Mouse (Mus musculus) neural tube, embryonic 12.5 days (tissue): ENCODE data around the gene Fopnl. TPM values are rescaled to one million over a fixed set of nuclear protein-coding genes. Genes with fewer than 3 reads are reported as not detected.
A peak's percentile ranks its signal among the peaks of the same experiment; 100 is the strongest.

Experiments
- ATAC-seq: fragments of 200-750 bp; cut with Nextera tagmentation; 2 replicates; pipeline ENCODE4 v1.8.0; 2017; ENCODE audit warnings: low read depth, mild to moderate bottlenecking, moderate TSS enrichment, moderate library complexity; ENCODE audit not compliant: low FRiP score
- H3K27ac ChIP-seq: fragments of 300-500 bp; sonication (generic); 2 replicates; pipeline ENCODE4 v1.5.1; 2016
- H3K27me3 ChIP-seq: fragments of 300-500 bp; sonication (generic); replicated peaks from 2 replicates; pipeline ENCODE4 v1.6.1; 2016; ENCODE audit warnings: mild to moderate bottlenecking
- H3K36me3 ChIP-seq: fragments of 300-500 bp; sonication (generic); 2 replicates; pipeline ENCODE4 v1.6.1; 2016; ENCODE audit warnings: mild to moderate bottlenecking
- H3K4me1 ChIP-seq: fragments of 300-500 bp; sonication (generic); 2 replicates; pipeline ENCODE4 v1.6.1; 2016
- H3K4me2 ChIP-seq: fragments of 300-500 bp; sonication (generic); replicated peaks from 2 replicates; pipeline ENCODE4 v1.6.1; 2016; ENCODE audit warnings: mild to moderate bottlenecking
- H3K4me3 ChIP-seq: fragments of 300-500 bp; sonication (generic); 2 replicates; pipeline ENCODE4 v1.5.1; 2016
- H3K9ac ChIP-seq: fragments of 300-500 bp; sonication (generic); 2 replicates; pipeline ENCODE4 v1.6.1; 2016; ENCODE audit warnings: mild to moderate bottlenecking
- H3K9me3 ChIP-seq: fragments of 300-500 bp; sonication (generic); 2 replicates; pipeline ENCODE4 v1.6.1; 2016; ENCODE audit warnings: mild to moderate bottlenecking
- WGBS: fragments of 180-500 bp; shearing (Covaris S2); methylation state at CpG from one replicate; pipeline ENCODE4 v1.1.7; 2016; 5-methylcytosine and 5-hydroxymethylcytosine counted together
- polyA plus RNA-seq: library from polyadenylated mRNA; unstranded; fragments of >200 nt; fragmentation: Nextera tagmentation; extraction: Ambion mirVana; gene quantifications from 2 replicates; pipeline ENCODE4 v1.2.1, GENCODE M21; 2016

Fopnl gene
- 168 and 172 TPM in 2 replicates for polyA plus RNA-seq

DNA sequence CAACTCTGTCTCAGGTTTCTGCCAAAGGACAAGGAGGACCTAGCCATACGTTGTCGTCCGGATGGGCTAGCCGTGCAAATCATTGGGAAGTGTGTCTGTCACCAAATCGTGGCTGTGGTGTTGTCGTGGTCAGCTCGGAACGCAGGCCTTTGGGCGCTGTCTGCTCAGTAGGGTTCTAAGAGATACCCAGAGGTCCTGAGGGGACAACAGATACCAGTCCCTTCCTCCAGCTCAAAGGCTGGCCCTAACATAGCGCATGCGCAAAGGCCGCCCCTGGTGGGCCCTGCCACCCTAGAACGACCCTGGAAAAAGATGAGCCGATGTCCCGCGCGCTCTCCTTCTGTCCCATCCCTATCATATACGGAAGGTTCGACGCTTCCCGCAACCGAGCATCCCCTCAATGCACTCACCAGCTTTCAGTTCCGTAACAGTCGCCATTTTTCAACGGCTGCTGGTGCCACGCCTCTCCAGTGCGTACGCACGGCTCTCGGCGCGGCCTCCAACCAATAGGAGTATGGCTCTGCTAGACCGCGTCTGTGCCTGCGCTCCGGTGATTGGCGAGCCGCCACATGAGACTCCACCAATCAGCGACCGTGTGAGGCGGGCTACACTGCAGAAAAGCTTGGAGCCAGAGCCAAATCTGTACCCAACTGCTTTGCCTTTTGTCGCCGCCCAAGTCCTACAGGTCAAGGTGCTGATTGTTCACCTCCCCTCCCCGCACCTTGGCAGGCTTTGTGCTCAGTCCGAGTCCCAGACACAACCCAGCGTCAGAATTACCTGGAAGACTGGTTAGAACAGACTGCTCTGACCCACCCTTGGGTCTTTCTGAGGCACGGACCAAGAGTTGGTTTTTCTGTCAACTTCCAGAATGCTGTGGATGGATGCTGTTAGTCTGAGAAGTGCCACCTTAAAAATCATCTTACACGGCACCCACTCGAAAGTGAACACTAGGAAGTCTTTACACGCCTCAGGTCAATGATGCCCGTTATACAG lies at the start of gene Fopnl:
Fopnl (minus strand) TSS at position 522 of the 993 bp plus-strand sequence.
- Histone ChIP-seq H3K9ac (peak within 1 kb of the TSS; percentile 66), H3K4me2 (peak within 1 kb of the TSS; percentile 71), H3K4me3 (peak within 1 kb of the TSS; percentile 63), H3K36me3 (peaks cover 14% of the 10 kb centered on the region), H3K27me3 (no peaks in the 10 kb centered on the region; the same call in 1 of the 2 replicates), H3K4me1 (peaks cover 9% of the 10 kb centered on the region), H3K9me3 (no peaks in the 10 kb centered on the region), H3K27ac (peak within 1 kb of the TSS; percentile 68)
- ATAC-seq, result peak; percentile 100
- WGBS, result 5% methylated on average over 51 of the region's 51 CpGs

DNA sequence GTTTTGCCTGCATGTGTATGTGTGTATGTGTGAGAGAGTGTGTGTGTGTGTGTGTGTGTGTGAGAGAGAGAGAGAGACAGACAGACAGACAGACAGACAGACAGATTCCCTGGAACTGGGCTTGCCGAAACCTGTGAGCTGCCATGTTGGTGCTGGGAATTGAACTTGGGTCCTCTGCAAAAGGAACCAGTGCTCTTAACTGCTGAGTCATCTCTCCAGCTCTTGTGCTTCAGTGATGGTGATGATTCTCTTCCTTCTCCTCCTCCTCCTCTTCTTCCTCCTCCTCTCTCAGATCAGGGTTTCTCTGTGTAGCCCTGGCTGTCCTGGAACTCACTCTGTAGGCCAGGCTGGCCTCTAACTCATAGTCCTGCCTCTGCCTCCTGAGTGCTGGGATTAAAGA lies 48.8 kb upstream of the Fopnl start:
- Histone ChIP-seq H3K27ac (no peak overlapping the region), H3K27me3 (no peaks in the 10 kb centered on the region), H3K9me3 (no peaks in the 10 kb centered on the region), H3K4me3 (no peak overlapping the region), H3K4me1 (peaks cover 9% of the 10 kb centered on the region), H3K4me2 (no peak overlapping the region), H3K36me3 (no peaks in the 10 kb centered on the region), H3K9ac (no peak overlapping the region)
- WGBS, result 93% methylated on average over 1 of the region's 1 CpGs
- no peak for ATAC-seq

DNA sequence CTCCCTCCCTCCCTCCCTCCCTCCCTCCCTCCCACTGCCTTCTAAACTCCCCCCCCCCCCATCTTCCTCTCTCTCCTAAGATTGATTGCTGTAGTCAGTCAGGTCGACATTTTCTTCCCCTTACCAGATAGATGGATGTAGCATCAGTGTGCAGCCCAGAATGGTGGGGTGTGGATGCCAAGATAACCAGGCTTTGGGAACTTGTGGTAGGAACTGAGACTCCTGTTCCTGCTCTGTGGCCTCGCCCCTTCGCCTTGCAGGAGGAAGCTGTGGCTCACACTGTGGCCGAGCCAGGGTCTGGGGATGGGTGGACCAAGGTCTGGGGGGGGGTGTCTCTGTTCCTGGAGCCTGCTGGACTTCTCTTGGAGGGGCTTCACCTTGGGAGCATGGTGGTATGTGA lies 48.3 kb upstream of the Fopnl start:
- WGBS, result 76% methylated on average over 4 of the region's 4 CpGs
- Histone ChIP-seq H3K9me3 (no peaks in the 10 kb centered on the region), H3K4me3 (no peak overlapping the region), H3K4me2 (no peak overlapping the region), H3K27me3 (no peaks in the 10 kb centered on the region), H3K36me3 (no peaks in the 10 kb centered on the region), H3K27ac (no peak overlapping the region), H3K4me1 (peaks cover 12% of the 10 kb centered on the region), H3K9ac (no peak overlapping the region)
- no peak for ATAC-seq

DNA sequence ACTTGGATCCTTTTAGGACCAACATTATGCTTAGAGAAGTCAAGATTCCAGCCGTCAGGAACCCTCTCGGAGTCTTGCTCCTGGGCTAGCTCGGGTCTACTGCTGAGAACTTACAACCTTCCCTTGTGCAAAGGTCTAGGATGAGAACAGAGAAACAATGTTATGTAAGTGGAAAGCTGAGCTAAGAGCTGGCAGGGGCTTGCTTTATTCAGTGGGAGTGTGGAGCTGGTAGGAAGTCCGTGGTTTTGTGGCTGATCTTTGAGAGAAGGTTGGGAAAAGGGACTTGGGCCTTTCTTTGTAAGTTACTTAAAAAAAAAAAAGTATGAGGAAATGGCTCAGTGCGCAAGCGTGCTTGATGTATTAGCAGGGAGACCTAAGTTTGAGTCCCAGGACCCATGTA lies 46.9 kb upstream of the Fopnl start:
- ATAC-seq, result no peak
- Histone ChIP-seq H3K4me2 (no peak overlapping the region), H3K9ac (no peak overlapping the region), H3K4me3 (no peak overlapping the region), H3K9me3 (no peaks in the 10 kb centered on the region), H3K27me3 (no peaks in the 10 kb centered on the region), H3K27ac (no peak overlapping the region), H3K4me1 (peaks cover 12% of the 10 kb centered on the region), H3K36me3 (no peaks in the 10 kb centered on the region)
- 95% methylated on average over 6 of the region's 6 CpGs for WGBS

DNA sequence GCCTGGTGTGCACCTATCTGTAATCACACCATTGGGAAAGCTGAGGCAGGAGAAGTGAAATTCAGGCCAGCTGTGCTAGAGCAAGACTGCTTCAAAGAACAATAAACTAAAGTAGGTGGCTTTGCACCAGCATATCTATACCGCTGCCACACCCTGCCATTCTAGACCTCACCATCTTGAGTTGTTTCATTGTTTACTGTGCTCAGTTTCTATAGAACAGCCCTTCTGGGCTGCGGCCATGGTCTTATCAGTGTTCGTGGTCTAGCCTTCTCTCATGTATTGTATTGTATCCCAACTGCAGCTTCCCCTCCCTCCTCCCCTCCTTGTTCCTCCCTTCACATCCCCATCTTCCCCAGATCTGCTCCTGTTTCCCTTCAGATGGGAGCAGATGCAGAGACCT lies 46.3 kb upstream of the Fopnl start:
- peaks cover 12% of the 10 kb centered on the region for H3K4me1 ChIP-seq
- no peak for ATAC-seq
- H3K4me2 ChIP-seq, result no peak overlapping the region
- H3K9ac ChIP-seq, result no peak overlapping the region
- WGBS, result 97% methylated on average over 3 of the region's 3 CpGs
- H3K27ac ChIP-seq, result no peak overlapping the region
- no peaks in the 10 kb centered on the region for H3K9me3 ChIP-seq
- no peaks in the 10 kb centered on the region for H3K27me3 ChIP-seq
- no peak overlapping the region for H3K4me3 ChIP-seq
- no peaks in the 10 kb centered on the region for H3K36me3 ChIP-seq

DNA sequence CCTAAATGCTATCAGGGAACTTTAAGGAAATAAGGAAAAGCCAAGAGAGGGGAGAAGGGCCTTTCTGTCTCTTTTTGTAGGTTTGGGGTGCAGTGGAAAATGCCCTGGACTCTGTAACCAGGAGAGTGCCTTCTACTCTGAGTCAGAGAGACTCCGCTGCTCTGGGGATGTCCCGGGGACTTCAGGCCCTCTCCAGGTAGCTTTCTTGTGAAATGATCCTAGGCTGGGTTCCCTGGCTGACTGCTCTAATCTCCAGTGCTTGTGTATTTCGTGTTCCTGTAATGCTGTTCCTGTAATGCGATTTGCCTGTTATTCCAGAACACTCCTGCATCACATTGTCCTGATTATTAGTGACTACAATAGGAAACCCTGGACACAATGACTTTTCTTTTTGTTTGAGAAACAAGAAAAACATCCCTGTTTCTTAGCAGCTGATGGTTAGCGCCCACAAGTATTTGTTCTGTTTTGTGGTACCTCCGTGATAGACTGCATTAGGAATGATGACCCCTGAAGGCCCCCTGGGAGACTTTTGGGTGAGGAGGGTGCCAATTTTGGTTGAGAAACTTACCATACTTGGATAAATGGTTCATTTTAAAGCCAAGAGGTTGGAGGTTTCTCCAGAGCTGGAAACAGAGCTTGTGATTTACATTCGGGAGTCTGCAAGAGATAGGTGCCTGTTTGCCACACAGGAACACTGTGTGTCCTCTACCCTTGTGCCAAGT lies 45.1 kb upstream of the Fopnl start:
- Histone ChIP-seq H3K9me3 (no peaks in the 10 kb centered on the region), H3K27ac (no peak overlapping the region), H3K9ac (peak overlapping the region; percentile 70), H3K4me3 (peak overlapping the region; percentile 78), H3K27me3 (no peaks in the 10 kb centered on the region), H3K4me1 (peaks cover 12% of the 10 kb centered on the region), H3K4me2 (peak overlapping the region; percentile 89), H3K36me3 (no peaks in the 10 kb centered on the region)
- 33% methylated on average over 7 of the region's 7 CpGs for WGBS
- no peak for ATAC-seq

DNA sequence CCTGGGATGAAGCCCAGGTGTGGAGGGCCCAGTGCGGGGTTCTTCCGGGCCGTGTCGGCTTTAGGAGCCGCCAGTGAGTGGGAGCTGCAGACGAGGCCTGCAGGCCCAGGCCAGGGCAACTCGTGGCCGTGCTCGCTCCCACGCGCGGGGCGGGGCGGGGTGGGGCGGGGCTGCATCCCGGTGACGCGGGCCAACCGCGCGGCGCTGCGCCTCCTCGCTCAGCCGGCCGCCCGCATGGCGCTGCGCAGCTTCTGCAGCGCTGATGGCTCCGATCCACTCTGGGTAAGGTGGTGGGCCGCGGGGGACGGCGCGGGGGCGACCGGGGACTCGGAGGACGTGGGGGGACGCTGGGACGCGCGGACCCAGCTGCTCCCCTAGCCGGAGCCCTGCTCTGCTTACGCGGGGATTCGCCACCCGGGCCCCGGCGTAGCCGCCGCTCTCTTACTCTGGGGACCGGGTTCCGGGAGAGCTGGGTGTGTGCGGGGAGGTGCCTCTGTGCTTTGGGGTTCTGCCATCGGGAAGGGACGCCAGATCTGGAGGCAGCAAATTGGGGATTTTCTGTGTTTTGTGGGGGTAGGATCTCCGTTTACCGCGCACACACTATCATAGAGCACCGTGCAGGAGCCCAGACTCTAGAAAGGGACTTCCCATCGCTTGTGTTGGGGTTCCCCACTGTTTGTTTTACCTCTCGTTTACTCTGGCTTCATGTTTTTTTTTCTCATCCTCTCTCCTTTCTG lies 44.3 kb upstream of the Fopnl start, which contains the start of gene Abcc1:
Abcc1 (plus strand) TSS at position 197 of the 737 bp plus-strand sequence.
- no peaks in the 10 kb centered on the region for H3K9me3 ChIP-seq
- H3K27me3 ChIP-seq, result no peaks in the 10 kb centered on the region
- H3K4me1 ChIP-seq, result peaks cover 12% of the 10 kb centered on the region
- no peaks in the 10 kb centered on the region for H3K36me3 ChIP-seq
- peak; percentile 98 for ATAC-seq
- H3K27ac ChIP-seq, result no peak within 1 kb of the TSS
- peak within 1 kb of the TSS; percentile 89 for H3K4me2 ChIP-seq
- under 1% methylated on average over 60 of the region's 64 CpGs for WGBS
- peak within 1 kb of the TSS; percentile 78 for H3K4me3 ChIP-seq
- H3K9ac ChIP-seq, result peak within 1 kb of the TSS; percentile 70

DNA sequence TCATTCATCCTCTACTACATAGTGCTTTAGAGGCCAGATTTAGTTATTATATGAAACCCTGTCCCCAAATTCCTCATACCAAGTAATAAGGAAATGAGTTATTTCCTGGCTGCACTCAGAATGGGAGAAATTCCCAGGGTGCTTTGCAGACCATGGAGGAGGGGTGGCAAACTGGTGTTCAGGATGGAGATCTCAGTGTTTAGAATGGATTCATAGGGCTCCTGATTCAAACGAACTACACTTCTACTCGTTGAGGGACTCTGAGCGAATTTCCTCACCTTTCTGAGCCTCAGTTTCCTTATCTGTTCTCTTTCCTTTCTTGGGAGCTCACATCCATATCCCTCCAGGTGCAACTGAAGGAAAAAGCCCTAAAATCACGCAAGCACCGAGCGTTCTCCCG lies 43.7 kb upstream of the Fopnl start:
- H3K4me3 ChIP-seq, result peak overlapping the region; percentile 78
- peak overlapping the region; percentile 70 for H3K9ac ChIP-seq
- WGBS, result 4% methylated on average over 7 of the region's 7 CpGs
- H3K36me3 ChIP-seq, result no peaks in the 10 kb centered on the region
- ATAC-seq, result peak; percentile 48
- peak overlapping the region; percentile 89 for H3K4me2 ChIP-seq
- H3K27me3 ChIP-seq, result no peaks in the 10 kb centered on the region
- no peak overlapping the region for H3K27ac ChIP-seq
- peaks cover 12% of the 10 kb centered on the region for H3K4me1 ChIP-seq
- H3K9me3 ChIP-seq, result no peaks in the 10 kb centered on the region

DNA sequence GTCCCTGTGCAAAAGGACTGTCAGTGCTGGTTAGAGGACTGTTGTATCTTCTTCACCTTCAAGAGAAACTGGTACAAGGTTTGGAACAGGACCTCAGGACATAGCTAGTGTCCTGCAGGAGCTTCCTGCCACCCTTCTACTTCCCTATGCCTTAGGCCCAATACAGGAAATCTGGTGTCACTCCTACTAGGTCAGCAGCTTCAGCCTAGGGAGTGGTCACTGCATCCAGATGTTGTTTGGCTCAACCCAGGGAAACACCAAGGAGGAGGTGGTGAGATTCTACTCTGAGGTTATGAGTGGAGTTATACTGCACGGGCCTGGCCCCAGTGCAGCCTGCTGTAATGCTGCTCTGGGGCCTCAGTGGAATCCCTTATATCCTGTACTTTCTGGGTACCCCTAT lies 41.3 kb upstream of the Fopnl start:
- H3K9ac ChIP-seq, result no peak overlapping the region
- H3K27me3 ChIP-seq, result no peaks in the 10 kb centered on the region
- WGBS, result 67% methylated on average over 1 of the region's 1 CpGs
- peaks cover 12% of the 10 kb centered on the region for H3K4me1 ChIP-seq
- H3K27ac ChIP-seq, result no peak overlapping the region
- H3K4me2 ChIP-seq, result no peak overlapping the region
- no peak for ATAC-seq
- H3K36me3 ChIP-seq, result no peaks in the 10 kb centered on the region
- H3K9me3 ChIP-seq, result no peaks in the 10 kb centered on the region
- H3K4me3 ChIP-seq, result no peak overlapping the region

DNA sequence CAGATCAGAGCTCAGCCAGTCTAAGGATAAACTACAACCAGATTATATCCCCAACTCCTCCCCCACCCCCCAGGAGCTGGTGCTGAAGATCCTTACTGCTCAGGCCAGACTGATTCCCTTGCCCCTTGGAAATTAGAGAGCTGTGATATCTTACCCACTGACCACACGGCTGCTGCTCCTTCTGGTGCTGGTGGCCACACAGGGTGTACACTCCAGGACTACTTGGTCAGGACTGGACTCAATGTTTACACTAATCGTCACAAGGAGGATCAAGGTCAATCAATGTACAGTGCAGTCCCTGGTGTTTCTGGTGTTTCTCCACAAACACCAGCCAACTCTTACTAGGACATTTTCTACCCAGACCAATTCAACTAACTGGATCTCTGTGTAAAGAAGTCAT lies 40.7 kb upstream of the Fopnl start:
- Histone ChIP-seq H3K27ac (no peak overlapping the region), H3K4me2 (no peak overlapping the region), H3K9ac (no peak overlapping the region), H3K36me3 (no peaks in the 10 kb centered on the region), H3K4me3 (no peak overlapping the region), H3K27me3 (no peaks in the 10 kb centered on the region), H3K4me1 (peaks cover 12% of the 10 kb centered on the region), H3K9me3 (no peaks in the 10 kb centered on the region)
- ATAC-seq, result no peak
- WGBS, result 80% methylated on average over 2 of the region's 2 CpGs

DNA sequence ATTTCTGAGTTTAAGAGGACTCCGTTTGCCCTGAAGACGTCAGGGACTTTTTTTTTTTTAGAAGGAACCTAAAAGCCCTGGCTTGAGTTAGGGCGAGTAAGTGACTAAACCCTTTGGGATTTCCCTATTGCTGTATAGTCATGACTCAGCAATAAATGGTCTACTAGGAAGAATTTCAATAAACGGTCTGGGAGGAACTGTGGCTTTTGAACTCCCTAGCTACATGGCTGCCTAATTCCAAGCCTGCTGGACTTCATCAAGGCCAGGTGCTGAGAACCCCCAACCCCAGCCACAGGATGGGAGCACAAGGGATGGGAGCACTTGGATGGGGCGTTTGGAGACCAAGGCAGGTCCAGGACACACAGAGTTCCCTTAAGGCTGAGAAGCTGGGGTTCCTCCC lies 35.5 kb upstream of the Fopnl start:
- 79% methylated on average over 5 of the region's 5 CpGs for WGBS
- no peak overlapping the region for H3K27ac ChIP-seq
- ATAC-seq, result no peak
- H3K4me3 ChIP-seq, result no peak overlapping the region
- H3K27me3 ChIP-seq, result no peaks in the 10 kb centered on the region
- H3K9me3 ChIP-seq, result no peaks in the 10 kb centered on the region
- H3K4me1 ChIP-seq, result no peaks in the 10 kb centered on the region
- no peaks in the 10 kb centered on the region for H3K36me3 ChIP-seq
- H3K4me2 ChIP-seq, result no peak overlapping the region
- no peak overlapping the region for H3K9ac ChIP-seq

DNA sequence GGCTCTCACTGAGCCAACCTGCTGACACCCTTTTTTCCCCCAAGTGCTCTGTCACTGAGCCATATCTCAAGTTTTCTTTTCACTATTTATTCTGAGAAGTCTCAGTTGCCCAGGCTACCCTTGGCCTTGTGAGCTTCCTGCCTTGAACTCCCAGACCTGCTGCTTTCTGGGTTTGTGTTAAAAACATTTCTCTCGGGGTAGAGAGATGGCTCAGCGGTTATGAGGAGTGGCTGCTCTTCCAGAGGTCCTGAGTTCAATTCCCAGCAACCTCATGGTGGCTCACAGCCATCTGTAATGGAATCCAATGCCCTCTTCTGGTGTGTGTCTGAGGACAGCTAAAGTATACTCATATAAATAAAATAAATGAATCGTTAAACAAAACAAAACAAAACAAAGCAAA lies 35.0 kb upstream of the Fopnl start:
- Histone ChIP-seq H3K4me3 (no peak overlapping the region), H3K9ac (no peak overlapping the region), H3K9me3 (no peaks in the 10 kb centered on the region), H3K36me3 (no peaks in the 10 kb centered on the region), H3K4me1 (no peaks in the 10 kb centered on the region), H3K4me2 (no peak overlapping the region), H3K27me3 (no peaks in the 10 kb centered on the region), H3K27ac (no peak overlapping the region)
- no peak for ATAC-seq
- WGBS, result 82% methylated on average over 3 of the region's 3 CpGs
